Mouse (Mus musculus) liver, embryonic 14.5 days (tissue): ENCODE results near the gene Lhfpl2. TPM values are rescaled to one million over a fixed set of nuclear protein-coding genes. Genes with fewer than 3 reads are reported as not detected.

Source experiments
- ATAC-seq: fragments of 200-750 bp; cut with Nextera tagmentation; 2 replicates; pipeline ENCODE4 v1.8.0; 2017; ENCODE audit warnings: moderate number of reproducible peaks, mild to moderate bottlenecking, moderate library complexity; ENCODE audit not compliant: insufficient read depth
- DNase-seq, 3 experiments: peaks; one replicate each; pipeline ENCODE4 v3.0.0-alpha.2; 2012 to 2013; ENCODE audit warnings: low read depth in 3 of 3, low spot score in 3 of 3
- H3K27ac ChIP-seq: fragments of 300-500 bp; sonication (generic); 2 replicates; pipeline ENCODE4 v1.5.1; 2014; ENCODE audit warnings: moderate library complexity, mild to moderate bottlenecking, control low read depth, inconsistent platforms
- H3K27me3 ChIP-seq: fragments of 300-500 bp; sonication (generic); 2 replicates; pipeline ENCODE4 v1.6.1; 2014; ENCODE audit warnings: mild to moderate bottlenecking, low read length, moderate library complexity; ENCODE audit not compliant: control insufficient read depth, insufficient read depth
- H3K36me3 ChIP-seq: fragments of 300-500 bp; sonication (generic); replicated peaks from 2 replicates; pipeline ENCODE4 v1.6.1; 2014; ENCODE audit warnings: low read depth; ENCODE audit not compliant: control insufficient read depth, insufficient read depth
- H3K4me1 ChIP-seq, 2 experiments: fragments of 200-500 bp in 1 of 2; fragments of 300-500 bp in 1 of 2; sonication (generic) in 1 of 2; replicated peaks; 2 replicates each; pipeline ENCODE4 v1.6.1; 2012 to 2014; ENCODE audit warnings: antibody characterized with exemption in 1 of 2, inconsistent platforms in 1 of 2, low read length in 1 of 2; ENCODE audit not compliant: control insufficient read depth in 2 of 2, insufficient read depth in 2 of 2
- H3K4me2 ChIP-seq: fragments of 300-500 bp; sonication (generic); 2 replicates; pipeline ENCODE4 v1.6.1; 2014; ENCODE audit warnings: low read depth, mild to moderate bottlenecking, control low read depth, moderate library complexity
- H3K4me3 ChIP-seq, 2 experiments: fragments of 200-500 bp in 1 of 2; fragments of 300-500 bp in 1 of 2; sonication (generic) in 1 of 2; 2 replicates each; pipeline ENCODE4 v1.5.1; 2012 to 2014; ENCODE audit warnings: low read depth in 2 of 2, low read length in 2 of 2, mild to moderate bottlenecking in 2 of 2, control low read depth in 1 of 2, inconsistent platforms in 1 of 2, moderate library complexity in 1 of 2; ENCODE audit not compliant: insufficient read depth in 1 of 2
- H3K9ac ChIP-seq: fragments of 300-500 bp; sonication (generic); replicated peaks from 2 replicates; pipeline ENCODE4 v1.6.1; 2014; ENCODE audit warnings: mild to moderate bottlenecking, control low read depth, moderate library complexity
- H3K9me3 ChIP-seq: fragments of 300-500 bp; sonication (generic); 2 replicates; pipeline ENCODE4 v1.6.1; 2016; ENCODE audit warnings: low read length, mixed read lengths; ENCODE audit not compliant: control insufficient read depth
- CTCF ChIP-seq: IDR thresholded peaks from 2 replicates; pipeline ENCODE4 v1.5.1; 2016; ENCODE audit warnings: antibody characterized with exemption, low read depth, control low read depth
- EP300 ChIP-seq: IDR thresholded peaks from 2 replicates; pipeline ENCODE4 v1.6.1; 2016; ENCODE audit warnings: antibody characterized with exemption, low read depth
- WGBS: fragments of 180-500 bp; shearing (Covaris S2); extraction: QIAGEN DNeasy Blood & Tissue Kit; methylation state at CpG from one replicate; pipeline ENCODE4 v1.1.7; 2014; ENCODE audit not compliant: insufficient replicate concordance; 5-methylcytosine and 5-hydroxymethylcytosine counted together
- polyA plus RNA-seq, 2 experiments: library from polyadenylated mRNA; depleted of rRNA in 1 of 2; stranded (reverse) in 1 of 2; unstranded in 1 of 2; fragments of >200 nt; fragmentation: Nextera tagmentation in 1 of 2; extraction: Ambion mirVana in 1 of 2; gene quantifications; 2 replicates each; pipeline versions ENCODE4 v1.2.1 to v1.2.3; 2012 to 2014

Gene Lhfpl2
- polyA plus RNA-seq, 2 experiments: 2.4 to 3.2 TPM

GRCm38 (mm10) chr13:94149006-94149405, 91.4 kb downstream of the Lhfpl2 start:
- H3K4me1 ChIP-seq: no peaks in the 10 kb centered on the region
- DNase-seq: no peak
- no peaks in the 10 kb centered on the region for H3K27me3 ChIP-seq
- H3K27ac ChIP-seq: no peak overlapping the region
- 48% methylated on average over 5 of the region's 5 CpGs for WGBS
- H3K4me2 ChIP-seq: no peak overlapping the region
- H3K9ac ChIP-seq: no peak overlapping the region
- H3K4me3 ChIP-seq: no peak overlapping the region
- no peaks in the 10 kb centered on the region for H3K9me3 ChIP-seq
- TF ChIP-seq CTCF: no peak
- TF ChIP-seq EP300: no peak
- no peaks in the 10 kb centered on the region for H3K36me3 ChIP-seq
- no peak for ATAC-seq

DNA sequence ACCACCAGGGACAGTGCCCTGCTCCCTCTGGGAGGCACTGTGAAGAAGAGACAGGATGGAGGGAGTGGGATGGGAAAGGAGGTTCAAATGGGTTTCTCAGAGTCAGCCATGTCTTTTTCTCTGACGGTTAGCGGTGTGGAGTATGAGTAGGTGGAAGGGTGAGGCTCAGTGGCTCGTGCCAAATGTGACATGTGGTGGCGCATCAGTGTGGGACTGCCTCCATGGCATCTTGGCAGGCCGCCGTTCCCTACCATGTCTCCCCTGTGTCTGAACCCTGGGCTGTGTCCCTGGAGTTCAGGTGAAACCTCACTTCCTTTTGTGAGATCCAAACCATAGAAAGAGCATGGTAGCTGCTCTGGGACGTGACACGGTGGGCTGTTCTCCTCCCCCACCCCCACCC, 92.2 kb downstream of the Lhfpl2 start:
- H3K27ac ChIP-seq: no peak overlapping the region
- TF ChIP-seq EP300: no peak
- no peak for TF ChIP-seq CTCF
- H3K36me3 ChIP-seq: no peaks in the 10 kb centered on the region
- 75% methylated on average over 8 of the region's 8 CpGs for WGBS
- no peaks in the 10 kb centered on the region for H3K4me1 ChIP-seq
- no peak for DNase-seq
- no peak for ATAC-seq
- H3K27me3 ChIP-seq: no peaks in the 10 kb centered on the region
- no peaks in the 10 kb centered on the region for H3K9me3 ChIP-seq
- no peak overlapping the region for H3K4me3 ChIP-seq
- H3K4me2 ChIP-seq: no peak overlapping the region
- H3K9ac ChIP-seq: no peak overlapping the region

DNA sequence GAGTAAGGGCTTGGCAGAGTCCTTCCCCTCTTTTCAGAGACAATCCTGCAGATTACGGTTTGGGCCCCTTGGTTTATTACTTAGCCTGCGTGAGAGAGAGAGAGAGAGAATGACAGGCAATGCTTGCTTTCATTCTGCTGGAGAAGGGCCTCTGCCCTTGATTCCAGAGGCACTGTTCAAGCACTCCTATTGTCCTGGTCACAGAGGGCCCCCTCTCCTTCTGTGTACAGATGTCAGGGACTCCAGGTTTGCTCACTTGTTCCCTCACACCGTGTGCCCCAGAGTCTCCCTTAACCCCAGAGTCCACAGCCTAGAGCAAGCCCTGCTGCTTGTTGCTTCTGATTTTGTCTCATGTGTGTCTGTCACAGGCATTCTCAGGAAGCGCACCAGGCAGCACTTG, 93.7 kb downstream of the Lhfpl2 start:
- no peaks in the 10 kb centered on the region for H3K27me3 ChIP-seq
- H3K27ac ChIP-seq: no peak overlapping the region
- DNase-seq (no peak), ATAC-seq (no peak)
- TF ChIP-seq EP300 (no peak), CTCF (no peak)
- H3K4me3 ChIP-seq: no peak overlapping the region
- 75% methylated on average over 4 of the region's 4 CpGs for WGBS
- H3K9ac ChIP-seq: no peak overlapping the region
- H3K9me3 ChIP-seq: no peaks in the 10 kb centered on the region
- H3K4me1 ChIP-seq: no peaks in the 10 kb centered on the region
- no peaks in the 10 kb centered on the region for H3K36me3 ChIP-seq
- H3K4me2 ChIP-seq: no peak overlapping the region

GRCm38 (mm10) chr13:94152836-94153235, 95.2 kb downstream of the Lhfpl2 start:
- H3K4me2 ChIP-seq: no peak overlapping the region
- WGBS: 77% methylated on average over 10 of the region's 10 CpGs
- no peak overlapping the region for H3K9ac ChIP-seq
- no peaks in the 10 kb centered on the region for H3K9me3 ChIP-seq
- H3K4me1 ChIP-seq: no peaks in the 10 kb centered on the region
- H3K27ac ChIP-seq: no peak overlapping the region
- ATAC-seq (no peak), DNase-seq (no peak)
- no peak overlapping the region for H3K4me3 ChIP-seq
- TF ChIP-seq CTCF: no peak
- TF ChIP-seq EP300: no peak
- no peaks in the 10 kb centered on the region for H3K36me3 ChIP-seq
- no peaks in the 10 kb centered on the region for H3K27me3 ChIP-seq

GRCm38 (mm10) chr13:94153658-94154057, 96.1 kb downstream of the Lhfpl2 start:
- Histone ChIP-seq H3K27ac (no peak overlapping the region), H3K9ac (no peak overlapping the region), H3K36me3 (no peaks in the 10 kb centered on the region), H3K4me3 (no peak overlapping the region), H3K4me2 (no peak overlapping the region), H3K27me3 (no peaks in the 10 kb centered on the region), H3K9me3 (no peaks in the 10 kb centered on the region), H3K4me1 (no peaks in the 10 kb centered on the region)
- no peak for TF ChIP-seq CTCF
- no peak for TF ChIP-seq EP300
- DNase-seq (no peak), ATAC-seq (no peak)
- 47% methylated on average over 6 of the region's 6 CpGs for WGBS
